Mouse (Mus musculus) cerebellum, adult 2 months (tissue): ENCODE results near the gene Bmper.

Source experiments
- CTCF ChIP-seq: fragments of 200-500 bp; IDR thresholded peaks from 2 replicates; pipeline ENCODE4 v1.5.1; 2011; ENCODE audit warnings: low read depth, mild to moderate bottlenecking, control low read depth, low read length, moderate library complexity, borderline replicate concordance; ENCODE audit not compliant: insufficient read depth
- POLR2A ChIP-seq: fragments of 200-500 bp; IDR thresholded peaks from 2 replicates; pipeline ENCODE4 v1.6.1; 2011; ENCODE audit warnings: low read length, control low read depth, borderline replicate concordance; ENCODE audit not compliant: insufficient read depth

DNA sequence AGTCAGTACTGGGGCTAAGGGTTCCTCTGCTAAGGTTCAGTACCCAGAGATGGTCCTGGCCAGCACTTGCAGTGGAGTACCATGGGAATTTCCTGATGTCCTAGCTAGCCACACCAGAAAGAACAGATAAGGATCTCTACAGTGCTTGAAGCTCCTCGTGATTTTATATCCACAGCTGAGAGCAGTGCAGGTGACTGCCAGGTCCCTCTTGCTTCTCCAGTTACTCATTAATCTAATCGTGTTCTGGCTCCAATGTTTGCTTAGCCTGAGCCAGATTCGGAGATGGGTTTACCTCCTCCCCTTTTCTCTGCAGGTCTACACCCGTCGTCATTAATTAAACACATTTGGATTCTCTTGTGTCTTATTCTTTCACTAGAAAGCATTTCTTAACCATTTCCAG is 230.4 kb downstream of the Bmper start:
- TF ChIP-seq POLR2A: no peak
- TF ChIP-seq CTCF: no peak
